Mouse (Mus musculus): ENCODE results near the gene Gnao1.

DNA sequence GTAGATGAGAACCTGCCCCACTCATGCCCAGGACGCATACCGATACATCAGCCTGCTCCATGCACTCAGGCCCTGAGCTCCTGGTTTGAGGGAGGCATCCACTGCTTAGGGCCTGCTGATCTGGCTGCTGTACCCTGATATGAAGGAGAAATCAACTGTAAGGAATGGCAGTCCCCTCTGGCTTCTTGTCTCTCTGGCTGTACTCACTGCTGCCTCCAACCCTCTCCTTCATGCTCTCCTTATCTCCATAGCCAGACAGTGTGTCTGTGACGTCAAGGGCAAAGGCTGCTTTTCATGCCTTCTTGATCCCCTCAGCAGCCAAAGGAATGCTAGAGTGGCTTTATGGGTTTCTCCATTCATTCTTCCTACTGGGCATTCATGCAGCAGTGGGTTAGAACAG is 92.3 kb downstream of the Gnao1 start:
- TF ChIP-seq CTCF (IDR thresholded peaks at IDR 0.05; ENCODE audit: low read depth, low read length) (no peak), POLR2A (IDR thresholded peaks at IDR 0.05; ENCODE audit: extremely low read depth, insufficient read depth, low read length) (no peak)

Data from liver, adult 2 months (tissue).